Mouse (Mus musculus) heart, postnatal 0 days (tissue): ENCODE results near the gene Tmbim7.

Source experiments
- CTCF ChIP-seq: IDR thresholded peaks from 2 replicates; pipeline ENCODE4 v1.5.1; 2016; ENCODE audit warnings: antibody characterized with exemption, control low read depth, low read depth
- EP300 ChIP-seq: IDR thresholded peaks from 2 replicates; pipeline ENCODE4 v1.6.1; 2016; ENCODE audit warnings: antibody characterized with exemption, low read depth

DNA sequence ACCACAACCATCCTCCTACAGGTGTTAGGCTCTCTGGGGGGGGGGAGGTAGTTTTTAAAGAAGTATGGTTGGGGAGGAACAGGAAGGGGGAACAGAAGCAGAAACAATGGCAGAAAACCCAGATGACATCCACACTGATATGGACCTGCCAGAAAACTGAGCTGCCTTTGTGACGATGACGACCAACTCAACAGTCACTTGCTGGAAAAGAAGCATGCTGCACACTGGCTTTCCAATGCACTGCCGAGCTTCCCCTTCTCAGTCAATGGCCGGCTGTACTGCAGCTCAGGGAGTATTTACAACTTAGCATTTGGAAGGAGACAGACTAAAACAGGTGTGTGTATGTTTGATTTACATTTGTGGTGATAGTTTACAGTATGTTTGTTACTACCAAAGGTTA, 44.2 kb downstream of the Tmbim7 start:
- TF ChIP-seq CTCF, result no peak
- no peak for TF ChIP-seq EP300
